Mouse (Mus musculus) splenic B cell, adult 2 months (primary cell): ENCODE data around the gene Rad9b.

Experiments
- DNase-seq: peaks from one replicate; pipeline ENCODE4 v3.0.0-alpha.2; 2011; ENCODE audit warnings: low read depth, low spot score
- H3K27me3 ChIP-seq: 2 replicates; pipeline ENCODE4 v1.6.1; 2012; ENCODE audit warnings: mild to moderate bottlenecking, low read length, moderate library complexity, mixed read lengths; ENCODE audit not compliant: control insufficient read depth, poor library complexity, insufficient read depth, severe bottlenecking
- H3K36me3 ChIP-seq: 2 replicates; pipeline ENCODE4 v1.6.1; 2012; ENCODE audit warnings: mild to moderate bottlenecking, low read length, moderate library complexity, mixed read lengths; ENCODE audit not compliant: control insufficient read depth, poor library complexity, insufficient read depth, severe bottlenecking

Gene Rad9b

DNA sequence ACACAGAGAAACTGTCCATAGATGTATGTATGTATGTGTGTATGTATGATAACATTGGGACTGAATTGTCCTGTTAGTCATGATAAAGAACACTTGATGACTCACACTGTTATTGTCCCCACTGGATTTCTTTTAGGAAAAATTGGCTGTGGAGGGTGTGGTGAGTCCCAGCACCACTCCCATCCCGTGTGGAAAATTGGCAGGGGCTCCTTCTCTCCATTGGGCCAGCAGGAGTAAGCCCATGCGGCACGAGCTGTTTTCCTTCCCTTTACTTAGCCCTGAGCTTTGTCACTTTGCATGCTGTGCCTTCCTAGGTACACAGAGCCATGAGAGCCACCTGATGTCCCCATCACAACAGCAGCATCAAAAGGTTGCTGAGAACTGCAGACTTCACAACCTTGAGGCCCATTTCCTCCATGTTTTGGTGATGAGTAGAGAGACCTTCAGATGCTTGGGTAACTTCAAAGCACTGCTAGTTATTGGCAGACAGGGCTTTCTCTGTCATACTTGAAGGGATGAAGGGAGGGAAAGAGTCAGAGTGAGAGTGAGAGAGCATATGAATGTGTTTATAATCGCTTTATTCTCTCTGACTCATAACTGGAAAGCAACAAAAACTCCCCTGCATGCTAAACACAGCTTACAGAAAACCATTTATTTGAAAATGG lies 65.8 kb downstream of the Rad9b start:
- no peak for DNase-seq
- Histone ChIP-seq H3K36me3 (peaks cover 3% of the 10 kb centered on the region; the same call in 1 of the 2 replicates), H3K27me3 (no peaks in the 10 kb centered on the region)

DNA sequence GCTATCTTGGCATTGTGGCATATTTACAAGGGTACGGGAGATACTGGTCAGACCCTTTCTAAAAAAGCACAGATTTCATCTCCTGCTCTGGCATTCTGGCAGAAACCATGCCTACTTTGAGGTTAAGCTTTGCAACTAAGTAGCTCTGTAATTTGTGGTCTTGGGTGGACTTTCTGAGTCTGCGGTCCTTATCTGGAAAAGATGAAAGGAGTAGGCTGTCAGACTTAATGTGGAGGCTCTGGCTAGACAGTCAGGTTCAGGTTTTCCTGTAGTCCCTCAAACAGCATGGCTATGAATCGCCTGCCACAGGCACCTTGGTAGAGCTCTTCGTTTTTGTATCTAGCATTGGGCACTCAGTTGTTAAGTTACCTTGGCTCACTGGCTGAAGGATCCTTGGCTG lies 67.0 kb downstream of the Rad9b start:
- H3K27me3 ChIP-seq: no peaks in the 10 kb centered on the region
- H3K36me3 ChIP-seq: peaks cover 3% of the 10 kb centered on the region; the same call in 1 of the 2 replicates
- no peak for DNase-seq

DNA sequence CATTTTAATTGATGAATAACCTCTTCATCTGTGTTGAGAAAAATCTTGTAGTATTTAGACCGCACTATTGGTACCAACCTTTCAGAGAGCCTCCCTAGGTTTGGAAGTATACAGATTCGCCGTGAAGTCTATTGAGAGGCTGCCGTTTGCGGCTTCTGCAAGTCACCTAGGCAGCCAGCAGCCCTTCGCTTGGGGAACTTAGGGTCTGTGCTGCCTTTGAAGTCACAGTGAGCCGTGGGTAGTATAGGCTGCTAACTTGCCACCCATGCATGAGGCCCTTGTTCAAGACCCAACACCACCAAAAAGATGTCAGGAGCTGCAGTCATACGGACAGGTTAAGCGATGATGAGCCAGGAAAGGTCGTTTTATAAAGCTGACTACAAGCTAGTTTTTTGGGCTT lies 67.8 kb downstream of the Rad9b start:
- H3K27me3 ChIP-seq: no peaks in the 10 kb centered on the region
- peaks cover 3% of the 10 kb centered on the region; the same call in 1 of the 2 replicates for H3K36me3 ChIP-seq
- no peak for DNase-seq

DNA sequence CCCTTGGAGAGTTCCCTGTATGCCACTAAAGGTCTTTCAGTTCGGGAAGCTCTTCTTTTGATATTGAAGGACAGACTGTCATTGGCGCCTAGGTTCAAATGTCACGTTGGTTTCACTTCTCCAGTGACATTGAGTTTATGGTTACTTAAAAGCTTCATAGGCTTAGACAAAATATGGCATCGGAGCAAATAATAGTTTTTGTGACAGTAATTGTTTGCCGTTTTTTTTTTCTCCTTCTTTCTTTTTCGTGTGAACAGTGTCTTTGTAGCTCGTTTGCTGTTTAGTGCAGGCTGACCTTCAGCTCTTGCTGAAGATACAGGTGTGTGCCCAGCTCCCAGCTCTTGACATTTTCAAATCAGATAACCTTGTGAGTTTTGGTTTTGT lies 68.3 kb downstream of the Rad9b start:
- no peaks in the 10 kb centered on the region for H3K27me3 ChIP-seq
- peaks cover 3% of the 10 kb centered on the region; the same call in 1 of the 2 replicates for H3K36me3 ChIP-seq
- DNase-seq: peak; percentile 65

GRCm38 (mm10) chr5:122285029-122285766 lies 68.8 kb downstream of the Rad9b start:
- DNase-seq: peak; percentile 41
- H3K27me3 ChIP-seq: no peaks in the 10 kb centered on the region
- peaks cover 3% of the 10 kb centered on the region; the same call in 1 of the 2 replicates for H3K36me3 ChIP-seq

DNA sequence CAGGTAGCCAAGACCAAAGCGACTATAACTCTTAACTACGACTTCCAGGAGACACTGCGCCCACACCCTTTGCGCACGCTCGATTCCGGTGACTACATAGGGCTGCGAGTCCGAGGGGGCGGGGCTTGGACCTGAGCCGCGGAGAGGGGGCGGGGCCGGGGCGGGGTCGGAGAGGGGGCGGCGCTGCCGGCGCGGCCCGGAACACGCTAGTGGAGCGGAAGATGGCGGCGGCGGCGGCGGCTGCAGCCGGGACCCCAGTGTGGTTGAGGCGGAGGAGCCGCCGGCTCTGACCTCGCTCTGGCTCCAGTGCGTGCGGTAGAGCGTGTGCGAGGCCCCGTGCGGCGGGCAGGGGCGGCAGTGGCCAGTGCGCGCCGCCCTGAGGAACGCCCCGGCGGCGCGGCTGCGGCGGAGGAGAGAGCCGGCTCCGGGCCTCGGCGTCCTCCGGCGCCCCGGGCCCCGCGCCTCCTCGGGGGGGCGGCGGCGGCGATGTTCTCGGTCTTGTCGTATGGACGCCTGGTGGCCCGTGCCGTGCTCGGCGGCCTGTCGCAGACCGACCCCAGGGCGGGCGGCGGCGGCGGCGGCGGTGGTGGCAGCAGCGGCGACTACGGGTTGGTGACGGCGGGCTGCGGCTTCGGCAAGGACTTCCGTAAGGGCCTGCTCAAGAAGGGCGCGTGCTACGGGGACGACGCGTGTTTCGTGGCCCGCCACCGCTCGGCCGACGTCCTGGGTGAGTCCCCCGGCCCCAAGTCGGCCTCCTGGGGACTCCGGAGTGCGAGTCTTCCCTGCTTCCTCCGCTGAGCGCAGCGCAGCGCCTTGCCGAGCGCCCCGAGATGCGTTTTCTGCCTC lies 69.6 kb downstream of the Rad9b start, which contains the start of gene Pptc7:
Pptc7 (plus strand) TSS at position 183 of the 846 bp plus-strand sequence.
- peaks cover 3% of the 10 kb centered on the region; the same call in 1 of the 2 replicates for H3K36me3 ChIP-seq
- H3K27me3 ChIP-seq: no peaks in the 10 kb centered on the region
- peak; percentile 96 for DNase-seq

DNA sequence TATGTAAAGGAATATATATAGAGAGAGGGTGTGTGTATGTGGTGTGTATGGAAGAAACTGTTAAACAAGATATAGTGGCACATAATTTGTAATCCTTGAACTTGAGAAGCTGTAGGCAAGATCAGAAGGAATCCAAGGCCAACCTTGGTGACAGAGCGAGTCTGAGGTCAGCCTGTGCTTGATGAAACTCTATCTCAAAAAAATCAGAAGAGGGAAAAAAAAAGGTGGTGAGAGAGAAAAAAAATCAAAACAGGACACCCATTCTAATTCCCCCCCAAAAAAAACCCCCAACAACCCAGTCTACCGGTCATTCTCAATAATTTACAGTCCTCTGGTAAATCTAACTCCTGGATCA lies 70.2 kb downstream of the Rad9b start:
- Histone ChIP-seq H3K36me3 (peaks cover 3% of the 10 kb centered on the region; the same call in 1 of the 2 replicates), H3K27me3 (no peaks in the 10 kb centered on the region)
- DNase-seq: no peak

DNA sequence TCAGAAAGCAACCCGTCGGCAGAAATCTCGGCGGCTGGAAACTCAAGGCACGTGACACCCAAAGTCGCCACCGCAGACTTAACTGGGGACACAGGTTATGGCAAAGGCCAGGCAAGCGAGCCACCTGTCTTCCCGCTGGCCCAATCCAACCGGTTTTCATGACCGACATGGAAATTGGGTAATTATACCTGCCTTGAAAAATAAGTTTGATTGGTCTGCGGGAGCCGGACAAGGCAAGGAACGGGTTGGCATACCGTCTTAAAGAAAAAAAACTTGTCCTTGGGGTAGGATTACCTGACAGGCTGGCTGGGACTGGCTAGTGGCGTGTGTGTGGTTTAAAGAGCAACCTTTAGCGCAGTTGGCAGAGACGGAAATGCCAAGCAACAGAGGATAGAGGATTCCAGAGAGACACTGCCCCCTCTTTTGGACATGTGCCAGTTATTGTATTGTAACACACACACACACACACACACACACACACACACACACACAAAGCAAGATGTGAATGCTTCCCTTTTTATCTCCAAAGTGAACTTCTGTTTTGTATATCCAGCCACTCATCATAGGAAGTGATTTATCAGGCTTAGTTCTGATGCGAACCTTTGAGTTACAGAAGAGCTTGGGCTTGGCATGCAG lies 73.1 kb downstream of the Rad9b start:
- no peaks in the 10 kb centered on the region for H3K27me3 ChIP-seq
- H3K36me3 ChIP-seq: no peaks in the 10 kb centered on the region
- DNase-seq: peak; percentile 52

DNA sequence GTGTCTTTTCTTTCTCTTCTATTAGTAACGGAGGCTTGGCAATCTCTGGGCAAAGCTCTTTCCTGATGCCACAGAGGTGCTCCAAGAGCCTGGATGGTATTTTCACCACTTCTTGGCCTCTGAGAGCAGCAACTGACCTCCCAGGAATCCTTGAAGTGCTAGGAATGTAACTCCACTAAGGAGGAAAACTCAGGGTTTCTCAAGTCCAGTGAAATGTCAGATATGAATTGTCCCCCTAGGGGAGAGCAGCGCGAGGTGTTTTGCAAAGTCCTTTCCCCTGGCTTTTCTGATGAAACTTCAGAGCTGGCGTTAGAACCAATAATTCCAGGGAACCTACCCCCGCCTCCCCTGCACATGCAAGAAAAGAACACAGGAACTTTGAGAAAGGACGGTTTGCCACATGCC lies 73.6 kb downstream of the Rad9b start:
- H3K27me3 ChIP-seq: no peaks in the 10 kb centered on the region
- DNase-seq: no peak
- no peaks in the 10 kb centered on the region for H3K36me3 ChIP-seq

DNA sequence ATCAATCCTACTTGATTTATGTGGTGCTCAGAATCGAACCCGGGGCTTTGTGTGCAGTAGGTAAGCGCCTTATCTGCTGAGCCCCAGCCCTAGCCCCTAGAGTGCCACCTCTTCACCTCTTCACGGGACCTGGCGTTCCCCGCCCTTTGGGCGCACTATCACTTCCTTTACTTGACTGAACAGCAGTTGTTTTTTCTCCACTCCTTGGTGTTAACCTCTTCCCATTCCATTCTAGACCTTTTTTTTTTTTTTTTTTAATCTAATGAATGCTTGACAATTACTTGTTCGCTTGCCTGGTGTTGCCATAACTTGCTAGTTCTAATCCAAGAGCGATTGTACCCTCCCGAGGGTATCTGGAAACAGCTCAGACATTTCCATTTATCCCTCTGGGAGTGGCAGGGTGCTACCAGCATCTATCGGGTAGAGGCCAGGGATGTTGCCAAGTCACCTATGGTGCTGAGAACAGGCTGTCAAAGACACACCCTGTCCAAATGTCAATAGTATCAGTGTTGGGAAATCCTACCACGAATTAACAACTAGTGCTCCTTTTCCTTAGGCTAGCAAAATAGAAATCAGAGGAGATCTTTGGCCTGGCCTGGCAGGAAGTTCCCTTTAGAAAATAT lies 74.1 kb downstream of the Rad9b start:
- Histone ChIP-seq H3K27me3 (no peaks in the 10 kb centered on the region), H3K36me3 (no peaks in the 10 kb centered on the region)
- DNase-seq: no peak

DNA sequence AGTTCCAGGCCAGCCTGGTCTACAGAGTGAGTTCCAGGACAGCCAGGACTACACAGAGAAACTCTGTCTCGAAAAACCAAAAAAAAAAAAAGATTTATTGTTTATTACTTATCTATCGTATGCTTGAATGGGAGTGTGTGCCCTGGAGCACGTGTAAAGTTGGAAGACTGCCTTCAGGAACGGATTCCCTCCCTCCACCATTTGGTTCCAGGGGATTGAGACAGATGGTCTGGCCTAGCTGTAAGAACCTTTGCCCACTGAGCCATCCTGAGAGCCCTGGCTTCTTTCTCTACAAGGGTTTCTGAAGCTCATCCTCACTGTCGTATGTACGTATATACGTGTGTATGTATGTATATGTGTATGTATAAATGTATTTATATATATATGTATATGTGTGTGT lies 75.1 kb downstream of the Rad9b start:
- Histone ChIP-seq H3K27me3 (no peaks in the 10 kb centered on the region), H3K36me3 (no peaks in the 10 kb centered on the region)
- no peak for DNase-seq

- peak; percentile 90 for DNase-seq
- H3K36me3 ChIP-seq: no peaks in the 10 kb centered on the region
- no peaks in the 10 kb centered on the region for H3K27me3 ChIP-seq
Observed at GRCm38 (mm10) chr5:122274785-122275184, 79.2 kb downstream of the Rad9b start.
